Mouse (Mus musculus): ENCODE measurements around the gene 7530416G11Rik.

Gene 7530416G11Rik

DNA sequence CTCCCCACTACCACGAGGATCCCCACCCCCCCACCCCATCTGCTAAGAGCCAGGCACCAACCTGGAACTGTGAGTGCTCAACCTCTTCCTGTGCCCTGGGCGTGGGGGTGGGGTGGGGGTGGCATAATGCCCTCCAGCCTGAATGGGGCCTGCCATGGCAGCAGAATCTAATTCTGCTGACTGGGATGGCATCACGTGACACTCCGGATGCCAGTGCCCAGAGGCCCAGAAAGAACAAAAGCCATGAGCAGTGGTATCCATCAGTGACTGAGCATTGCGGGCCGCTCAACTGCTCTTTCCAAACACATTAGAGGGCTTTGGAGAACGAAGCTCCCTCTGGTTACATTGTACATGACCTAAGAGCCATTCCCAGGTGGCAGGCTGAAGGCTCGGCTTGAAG, at the start of gene 7530416G11Rik:
Gene 7530416G11Rik, minus strand, starts transcription at position 101 of the 400 bp plus-strand sequence.
- no peak for DNase-seq

DNA sequence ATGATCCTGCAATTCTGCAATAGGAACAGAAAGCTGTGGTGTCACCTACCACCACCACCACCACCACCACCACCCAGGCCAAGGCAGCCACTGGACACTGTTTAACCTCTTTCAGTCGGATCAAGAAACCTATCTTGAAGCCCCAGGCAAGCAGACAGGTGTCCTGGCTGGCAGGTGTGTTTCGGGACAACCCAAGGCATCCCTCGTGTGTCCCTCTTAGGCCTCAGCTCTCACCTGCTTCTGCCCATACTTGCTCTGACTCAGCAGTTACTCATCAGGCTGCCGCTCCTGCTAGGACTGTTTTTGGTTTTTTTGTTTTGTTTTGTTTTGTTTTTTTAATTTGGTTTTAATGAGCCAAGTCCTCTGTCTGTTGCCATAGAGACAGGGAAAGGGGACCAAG, 43.5 kb upstream of the 7530416G11Rik start:
- DNase-seq = no peak

DNA sequence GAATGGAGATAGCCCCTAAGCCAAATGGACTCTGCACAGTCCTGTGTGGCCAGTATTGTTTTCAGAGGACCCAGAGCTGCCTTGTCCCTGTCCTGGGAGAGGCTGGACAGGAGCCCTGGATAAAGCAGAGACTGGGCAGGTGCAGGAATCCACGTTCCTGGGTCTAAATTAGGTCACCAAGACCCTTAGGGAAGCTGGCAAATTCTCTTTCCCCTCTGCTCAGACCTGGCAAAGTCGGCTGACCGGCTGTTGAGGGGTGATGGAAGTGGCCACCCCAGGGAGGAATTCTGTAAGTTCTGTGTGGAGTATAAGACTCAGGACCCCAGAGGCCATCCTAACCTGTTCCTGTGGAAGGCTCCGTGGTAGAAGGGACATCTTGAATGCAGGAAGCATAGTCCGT, 42.3 kb upstream of the 7530416G11Rik start:
- no peak for DNase-seq

DNA sequence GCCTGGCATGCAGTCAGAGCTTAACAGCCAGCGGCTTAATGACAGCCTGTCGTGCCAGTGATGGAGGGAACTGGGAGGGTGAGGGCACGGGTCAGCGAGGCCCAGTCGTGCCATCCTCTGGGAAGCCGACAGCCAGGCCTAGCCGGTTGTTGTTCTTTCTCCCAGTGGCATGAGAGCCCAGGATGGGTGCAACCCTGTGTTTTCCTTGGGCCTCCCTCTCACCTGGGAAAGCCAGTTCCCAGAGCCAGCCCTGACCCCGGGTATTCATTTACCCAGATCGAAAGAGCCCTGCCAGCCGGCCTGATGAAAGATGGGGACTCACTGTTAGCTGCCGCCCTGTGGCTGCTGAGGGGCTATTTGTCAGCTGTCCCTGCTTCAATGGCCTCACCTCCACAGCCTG, 35.1 kb upstream of the 7530416G11Rik start:
- DNase-seq = peak; percentile 66

DNA sequence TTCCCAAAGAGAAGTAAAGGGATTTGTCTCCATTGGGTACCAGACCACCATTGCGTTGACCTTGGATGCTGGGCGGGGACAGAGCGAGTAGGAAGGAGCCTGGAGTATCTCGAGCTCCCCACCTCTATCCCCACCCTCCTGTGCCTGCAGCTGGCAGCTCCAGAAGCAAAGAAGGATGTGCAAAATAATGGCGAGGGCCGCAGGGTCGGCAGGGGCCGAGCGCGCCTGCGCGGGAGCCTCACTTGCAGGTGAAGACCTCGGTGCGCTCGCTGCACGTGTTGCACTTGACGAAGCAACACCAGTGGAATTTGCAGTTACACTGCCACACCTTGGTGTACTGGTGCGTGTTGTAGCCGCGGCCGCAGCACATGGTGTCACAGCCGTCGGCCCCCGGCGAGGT, 34.1 kb upstream of the 7530416G11Rik start:
- no peak for DNase-seq

DNA sequence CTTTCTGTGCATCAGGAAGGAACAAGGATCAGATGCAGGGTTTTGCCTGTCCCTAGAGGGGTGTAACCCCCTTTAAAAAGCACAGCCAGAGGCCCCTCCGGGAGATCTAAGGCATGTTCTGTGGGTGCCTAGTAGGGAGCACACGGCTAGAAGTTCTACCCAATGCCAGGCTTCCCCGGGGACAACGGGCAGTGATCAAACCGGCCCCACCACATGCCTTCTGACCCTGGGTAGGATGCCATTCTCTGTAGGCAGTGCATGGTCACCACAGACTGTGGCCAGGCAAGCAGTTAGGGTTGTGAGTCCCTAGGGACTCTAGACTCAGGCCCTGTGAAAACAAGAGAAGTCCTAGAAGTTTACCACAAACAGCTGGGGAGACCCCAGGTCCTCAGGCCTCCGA, 31.6 kb upstream of the 7530416G11Rik start:
- DNase-seq = no peak

DNA sequence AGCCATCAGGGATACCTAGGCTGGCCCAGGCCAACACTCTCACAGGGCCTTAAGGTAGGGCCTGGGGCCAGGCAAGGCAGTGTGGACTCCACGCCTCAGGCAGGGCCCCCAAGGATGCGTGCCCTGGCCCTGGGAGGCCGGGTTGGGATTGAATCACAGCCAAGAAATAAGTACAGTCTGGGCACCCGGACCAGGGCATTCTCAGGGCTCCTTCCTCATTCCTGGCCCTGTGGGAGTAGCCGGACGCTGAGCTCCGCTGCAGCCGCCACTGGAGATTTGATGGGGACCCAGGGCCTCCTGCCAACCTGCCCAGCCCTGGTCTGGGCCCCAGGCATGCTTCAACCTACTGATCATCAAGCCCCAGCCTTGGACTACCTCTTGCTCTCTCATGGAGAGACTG, 31.2 kb upstream of the 7530416G11Rik start:
- DNase-seq = peak; percentile 70

DNA sequence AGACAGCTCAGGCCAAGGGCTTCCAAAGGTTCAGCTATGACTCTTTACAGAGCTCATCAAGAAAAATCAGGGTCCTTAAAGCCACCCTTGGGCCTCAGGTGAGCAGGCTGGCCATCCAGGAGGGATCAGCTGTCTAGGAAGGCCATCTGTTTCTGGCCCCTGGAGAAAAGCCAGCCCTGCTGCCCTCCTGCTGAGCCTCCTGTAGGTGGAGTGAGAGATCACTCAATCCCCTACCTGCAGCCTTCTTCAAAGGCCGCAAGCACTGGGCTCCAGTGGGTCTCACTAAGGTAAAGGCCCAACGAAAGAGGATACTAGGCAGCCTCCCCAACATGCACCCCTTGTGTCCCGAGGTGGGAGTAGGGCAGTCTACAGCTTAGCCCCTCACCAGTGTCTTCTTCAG, 29.0 kb upstream of the 7530416G11Rik start:
- DNase-seq = peak; percentile 45

DNA sequence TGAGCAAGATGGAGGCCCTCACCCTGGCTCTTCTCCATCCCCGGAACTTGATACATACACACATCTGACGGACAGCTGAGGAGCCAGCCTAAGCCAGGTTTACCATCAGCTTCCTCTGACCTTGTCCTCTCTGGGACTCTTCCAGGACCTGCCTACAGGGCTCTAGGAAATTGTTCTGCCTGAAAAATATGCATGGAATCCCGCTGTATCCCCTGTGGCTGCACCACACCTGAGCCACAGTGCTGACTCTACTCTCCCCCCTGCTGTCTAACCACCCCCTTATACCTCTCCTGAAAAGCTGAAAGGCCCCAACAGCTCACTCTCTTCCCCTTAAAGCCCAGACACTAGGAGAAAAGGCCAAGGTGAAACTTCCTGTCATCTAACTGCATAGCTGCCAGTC, 26.9 kb upstream of the 7530416G11Rik start:
- no peak for DNase-seq

DNA sequence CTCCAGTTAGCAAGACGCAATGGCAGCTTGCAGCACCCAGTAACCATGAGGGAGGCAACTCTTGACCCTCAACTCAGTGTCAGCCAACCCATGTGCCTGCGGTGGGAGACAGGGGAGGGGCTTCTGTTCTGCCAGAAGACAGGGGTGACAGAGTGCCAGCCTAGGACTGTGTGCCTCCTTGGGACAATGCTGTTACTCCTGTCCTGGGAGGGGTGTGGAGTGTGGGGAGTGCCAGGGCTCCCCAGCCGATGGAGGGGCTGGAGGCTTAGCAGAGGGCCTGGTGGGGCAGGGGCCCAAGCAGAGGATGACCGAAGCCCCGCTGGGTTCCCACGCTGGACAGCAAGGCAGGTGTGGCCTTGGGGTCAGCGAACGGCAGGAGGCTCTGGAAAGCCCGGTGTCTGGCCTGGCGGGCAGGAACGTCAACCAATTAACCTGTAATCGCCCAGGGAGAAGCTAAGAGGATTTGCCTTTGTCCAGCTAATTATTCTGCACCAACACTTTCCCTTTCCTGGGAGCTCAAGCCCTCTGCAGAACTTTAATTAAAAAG, 21.4 kb upstream of the 7530416G11Rik start:
- no peak for DNase-seq

DNA sequence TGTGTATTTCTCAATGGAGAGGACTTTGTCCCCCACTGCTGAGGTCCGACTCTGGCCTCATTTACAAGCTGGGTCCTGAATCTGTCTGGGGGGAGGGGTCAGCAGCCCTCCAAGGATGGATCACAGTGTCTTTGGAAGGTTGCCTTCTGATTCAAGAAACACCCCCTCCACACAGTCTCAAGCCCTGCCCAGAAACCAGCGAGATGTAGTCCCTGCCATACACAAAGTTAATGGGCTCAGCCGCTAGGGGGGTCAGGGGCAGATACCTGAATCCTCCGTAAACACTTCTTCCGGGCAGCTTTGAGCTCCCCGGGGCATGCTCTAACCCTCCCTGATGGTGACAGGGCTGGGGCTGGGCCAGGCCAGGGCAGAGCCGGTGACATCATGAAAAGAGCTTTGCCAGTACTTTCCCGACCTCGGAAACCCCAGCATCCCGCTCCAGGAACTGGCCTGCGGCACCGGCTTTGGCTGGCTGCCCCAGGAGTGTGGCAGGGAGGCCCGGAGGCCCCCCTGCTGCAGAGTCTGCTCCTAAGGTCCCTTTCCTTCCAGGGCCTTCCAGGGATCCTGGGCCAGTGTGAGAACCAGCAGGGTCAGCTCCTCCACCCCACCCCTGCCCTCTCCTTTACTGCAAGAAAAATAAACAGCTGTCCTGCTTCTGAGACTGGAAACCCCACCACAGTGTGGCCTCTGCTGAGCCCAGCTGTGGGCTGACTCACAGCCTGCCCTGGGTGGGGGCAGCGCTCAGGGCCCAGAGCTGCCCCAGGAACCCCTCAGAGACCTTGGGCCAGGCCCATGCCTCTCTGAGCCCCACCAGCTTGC, 20.4 kb upstream of the 7530416G11Rik start:
- peak; percentile 84 for DNase-seq

DNA sequence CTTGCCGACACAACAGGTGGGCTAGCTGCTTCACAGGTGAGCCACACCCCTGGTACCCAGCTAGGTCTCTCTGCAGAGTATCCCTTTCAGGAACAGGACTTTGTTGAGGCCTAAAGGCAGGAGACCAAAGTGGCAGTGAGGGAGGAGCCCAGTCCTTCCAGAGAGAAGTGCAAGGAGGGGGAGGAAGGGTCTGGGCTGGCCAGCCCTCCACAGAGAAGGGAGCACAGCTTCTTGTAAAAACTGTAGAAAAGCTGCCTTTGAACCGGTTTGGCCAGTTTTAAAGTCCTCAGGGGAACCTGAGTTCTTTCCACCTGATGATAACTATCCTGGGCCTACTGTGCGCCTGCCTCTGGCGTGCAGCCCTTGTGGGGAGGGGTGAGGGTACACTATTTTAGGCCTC, 16.4 kb upstream of the 7530416G11Rik start:
- DNase-seq = no peak

DNA sequence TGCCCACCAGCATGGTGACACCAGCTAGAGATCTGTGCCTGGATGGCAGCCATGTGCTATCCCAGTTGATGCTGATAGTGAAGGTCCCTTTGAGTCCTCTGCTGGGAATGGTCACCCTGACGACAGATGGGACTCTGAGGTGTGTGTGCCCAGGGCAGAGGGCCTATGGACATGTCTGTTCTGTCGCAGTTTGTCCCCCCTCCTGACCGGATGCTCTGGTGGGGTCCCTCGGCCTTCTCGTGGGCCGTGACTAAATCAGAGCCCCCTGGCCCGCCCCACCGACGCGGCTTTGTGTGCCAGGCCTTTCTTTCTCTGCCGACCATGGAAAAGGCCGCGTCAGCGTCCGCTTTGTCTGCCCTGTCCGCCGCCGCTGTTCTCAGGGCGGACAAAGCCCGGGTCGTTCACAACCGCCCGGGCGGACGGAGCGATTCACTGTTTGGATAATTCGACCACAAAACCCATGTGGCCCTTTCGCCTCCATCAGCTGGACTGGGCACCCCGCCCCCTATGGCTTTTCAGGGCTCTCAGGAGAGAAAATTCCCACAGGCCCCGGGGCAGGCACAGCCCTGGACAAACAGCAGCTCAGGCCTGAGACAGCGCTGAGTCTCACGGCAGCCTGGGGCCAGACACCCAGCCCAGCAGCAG, 4.5 kb upstream of the 7530416G11Rik start:
- no peak for DNase-seq

DNA sequence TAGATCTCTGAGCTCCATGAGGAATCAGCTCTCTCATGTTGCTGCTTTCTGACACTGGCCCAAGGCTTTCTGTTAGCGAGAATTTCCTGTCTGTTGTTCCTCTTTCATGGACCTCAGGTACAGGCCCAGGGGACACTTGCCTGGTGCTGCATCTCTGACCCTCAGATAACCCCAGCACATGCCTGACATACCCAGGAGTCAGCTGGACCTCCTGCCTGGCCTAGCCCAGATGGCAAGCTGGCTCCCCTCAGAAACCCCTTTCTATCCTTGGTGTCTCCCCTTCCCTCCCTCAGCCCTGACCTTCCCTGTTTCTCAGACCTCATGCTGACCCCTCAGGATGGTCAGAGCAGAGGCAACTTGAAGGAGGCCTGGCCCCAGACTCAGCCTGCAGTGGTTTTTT, 3.7 kb upstream of the 7530416G11Rik start:
- DNase-seq = no peak

DNA sequence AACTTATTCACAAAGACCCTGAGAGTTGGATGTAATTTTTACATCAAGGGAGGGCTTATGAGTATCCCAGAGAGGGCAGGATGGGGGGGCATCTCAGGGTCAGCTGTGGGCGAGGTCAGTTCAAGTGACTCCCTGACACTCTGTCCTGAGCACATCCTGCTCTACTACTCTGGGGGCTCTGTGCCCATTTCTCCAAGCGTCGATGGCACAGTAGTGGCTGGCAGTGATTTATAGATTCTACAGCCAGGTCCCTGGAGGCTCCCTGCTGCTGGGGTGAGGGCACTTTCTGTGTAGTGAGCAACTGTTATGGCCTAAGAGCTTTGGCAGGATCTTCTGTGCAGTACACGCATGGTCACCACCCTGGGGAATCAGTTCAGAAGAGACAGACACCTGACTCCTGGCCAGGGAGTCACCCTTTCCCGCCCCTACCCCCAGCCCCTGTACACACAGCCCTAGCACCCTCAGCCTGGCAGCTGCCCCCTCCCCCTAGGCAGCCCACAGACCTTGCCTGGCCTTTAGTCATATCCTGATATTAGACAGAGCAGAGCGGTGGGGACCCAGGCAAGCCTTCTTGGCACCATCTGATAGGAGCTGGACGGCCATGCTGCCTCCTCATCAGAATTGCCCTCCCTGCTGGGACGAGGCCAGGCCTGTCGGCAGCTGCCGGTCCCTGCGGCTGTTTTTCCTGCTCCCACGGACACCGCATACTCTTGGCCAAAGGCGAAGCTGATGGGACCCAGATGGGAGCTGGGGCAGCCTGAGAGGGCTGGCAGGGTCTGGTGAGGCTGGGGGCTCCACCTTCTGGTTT, 2.3 kb upstream of the 7530416G11Rik start:
- peak; percentile 56 for DNase-seq

DNA sequence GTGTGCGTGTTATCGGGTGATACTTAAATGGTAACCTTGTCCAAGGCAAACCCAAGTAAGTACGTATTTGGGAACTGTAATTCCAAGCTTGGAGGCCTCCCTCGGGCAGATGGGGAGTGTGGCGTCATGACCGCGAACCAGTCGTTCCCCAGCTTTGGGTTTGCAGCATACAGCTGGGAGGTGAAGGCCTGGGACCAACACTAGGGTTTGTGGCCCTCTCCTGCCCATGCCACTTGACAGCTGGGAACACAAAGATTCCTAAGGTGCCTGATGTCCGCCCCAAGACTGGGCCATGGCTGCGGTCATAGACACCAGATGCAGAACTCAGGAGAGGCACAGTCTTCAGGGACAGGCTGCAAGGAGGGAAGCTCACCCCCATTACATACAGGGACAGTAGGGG, 2.8 kb downstream of the 7530416G11Rik start:
- no peak for DNase-seq

DNA sequence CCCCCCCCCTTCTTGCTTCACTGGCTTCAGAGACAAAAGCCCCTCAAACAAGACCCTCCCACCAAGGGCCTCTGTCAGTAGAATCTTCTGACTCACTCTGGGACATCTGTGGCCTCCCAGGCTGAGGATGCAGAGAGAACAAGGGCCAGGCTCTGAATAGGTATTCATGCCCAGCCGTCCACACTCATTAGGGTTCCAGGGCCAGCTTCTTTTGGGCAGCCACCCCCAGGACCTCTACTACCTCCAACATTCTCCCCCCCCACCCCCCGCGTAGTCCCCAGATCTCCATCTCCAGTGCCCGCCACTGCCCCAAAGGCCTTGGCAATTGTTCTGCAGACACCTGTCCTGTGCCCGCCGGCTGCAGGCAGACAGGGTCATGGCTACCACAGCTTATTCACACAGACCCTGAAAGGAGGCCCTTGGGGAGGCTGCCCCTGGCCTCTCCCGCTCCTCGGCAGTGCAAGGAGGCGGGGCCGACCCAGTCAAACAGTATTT, 5.0 kb downstream of the 7530416G11Rik start:
- no peak for DNase-seq

DNA sequence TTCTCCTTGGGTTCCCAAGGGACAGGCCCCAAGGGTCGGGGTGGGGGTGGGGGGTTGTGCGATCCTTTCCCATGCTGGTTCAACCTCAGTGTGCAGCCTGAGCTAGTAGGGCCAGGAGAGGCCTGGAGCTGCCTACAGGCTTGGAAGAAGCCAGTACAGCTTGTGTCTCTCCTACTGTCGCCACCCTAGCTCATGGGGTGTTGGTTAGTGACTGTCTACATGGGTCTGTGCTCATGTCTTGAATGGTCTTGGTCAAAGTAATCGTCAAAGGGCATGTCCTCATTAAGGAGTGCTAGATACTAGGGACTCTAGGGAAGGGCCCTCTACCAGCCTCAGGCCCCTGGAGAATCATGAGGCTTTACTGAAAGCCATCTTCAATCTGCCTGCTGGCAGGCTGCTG, 5.5 kb downstream of the 7530416G11Rik start:
- DNase-seq = no peak

DNA sequence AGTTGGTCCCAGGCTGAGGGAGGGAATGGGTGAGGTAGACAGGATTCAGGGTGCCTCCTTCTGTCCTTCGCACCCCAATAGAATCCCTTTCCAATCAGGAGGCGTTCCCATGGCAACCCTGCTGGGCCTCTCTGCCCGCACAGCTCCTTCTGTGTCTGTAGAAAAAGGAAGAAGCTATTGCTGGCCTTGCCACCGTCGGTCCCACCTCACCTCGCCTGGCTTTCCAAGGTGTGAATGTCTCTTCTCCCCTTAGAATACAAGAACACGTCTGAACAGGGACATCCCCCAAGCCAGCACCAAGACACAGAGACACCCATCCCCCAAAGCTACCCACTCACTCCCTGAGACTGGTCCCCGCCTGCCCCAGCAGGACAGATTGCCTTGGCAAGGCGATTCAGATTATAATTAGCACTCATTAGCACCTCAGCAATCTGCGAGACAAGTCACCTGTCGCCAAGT, 8.8 kb downstream of the 7530416G11Rik start:
- no peak for DNase-seq

DNA sequence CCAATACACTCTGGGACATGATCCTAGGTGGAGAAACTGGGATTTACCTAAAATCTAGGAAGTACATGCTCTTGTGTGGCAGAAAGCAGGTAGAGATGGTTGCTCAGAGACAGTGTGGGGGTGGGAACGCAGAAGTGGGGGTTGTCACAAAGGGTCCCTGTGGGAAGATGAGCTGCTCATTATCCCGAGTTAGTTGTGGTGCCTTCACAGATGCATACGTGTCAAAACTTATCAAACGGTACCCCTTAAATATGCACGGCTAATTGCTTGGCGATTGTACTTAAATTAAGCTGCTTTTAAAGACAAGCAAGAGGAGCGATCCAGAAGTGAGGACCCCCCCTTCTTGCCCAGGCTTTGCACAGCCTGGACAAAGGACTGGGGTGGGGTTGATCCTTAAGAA, 13.3 kb downstream of the 7530416G11Rik start:
- no peak for DNase-seq

DNA sequence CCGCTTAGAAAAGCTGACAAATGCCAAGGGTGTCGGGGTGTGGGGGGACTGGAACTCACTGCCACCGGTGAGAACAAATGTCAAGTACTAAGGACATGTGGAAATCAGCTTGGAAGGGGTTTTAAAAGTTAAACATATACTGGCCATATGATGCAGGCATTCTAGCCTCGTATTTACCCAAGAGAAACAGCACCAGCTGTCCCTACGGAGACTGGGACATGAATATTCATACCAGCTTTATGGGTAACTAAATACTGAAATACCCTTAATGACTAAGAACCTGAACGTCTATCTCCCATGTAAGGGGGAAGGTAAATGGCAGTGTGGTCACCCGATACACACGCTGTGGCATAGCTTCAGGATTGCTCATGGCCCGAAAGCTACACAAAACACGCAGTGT, 14.1 kb downstream of the 7530416G11Rik start:
- no peak for DNase-seq

DNA sequence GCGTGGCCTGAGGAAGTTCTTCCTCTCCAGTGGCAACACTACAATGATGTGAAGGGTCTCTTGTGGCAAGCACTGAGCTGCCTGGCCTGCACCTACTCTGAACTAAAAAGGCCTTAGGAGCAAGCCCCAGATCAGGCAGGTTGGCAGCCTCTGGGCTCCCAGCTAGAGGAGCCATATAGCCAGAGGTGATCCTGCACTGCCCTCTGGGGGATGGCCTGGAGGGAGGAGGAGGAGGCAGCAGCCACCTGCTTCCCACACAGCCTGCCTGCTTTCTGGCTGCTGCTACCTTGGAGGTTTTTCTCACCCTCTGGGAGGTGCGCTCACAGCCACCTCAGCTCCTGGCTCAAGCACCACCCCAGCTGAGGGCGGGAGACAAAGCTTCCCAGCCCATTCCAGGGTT, 22.4 kb downstream of the 7530416G11Rik start:
- peak; percentile 63 for DNase-seq

DNA sequence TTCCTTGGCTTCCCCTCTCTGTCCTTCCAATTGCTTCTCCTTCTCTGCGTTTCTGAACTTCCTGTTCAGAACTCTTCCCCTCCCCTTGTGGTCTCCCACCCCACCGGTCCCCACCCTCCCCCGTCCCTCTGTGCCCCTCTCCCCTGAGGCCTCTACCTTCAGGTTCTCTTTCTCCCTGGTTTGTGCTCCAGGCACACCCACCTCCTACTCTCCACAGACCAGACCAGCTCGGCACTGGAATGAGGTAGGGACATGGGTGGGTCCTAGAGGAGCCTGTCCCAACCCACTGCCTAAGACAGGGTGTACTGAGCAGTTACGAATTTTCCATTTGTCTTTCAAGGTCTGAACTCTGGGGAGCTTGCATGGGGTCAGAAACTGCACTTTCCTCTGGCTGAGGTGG, 23.1 kb downstream of the 7530416G11Rik start:
- DNase-seq = no peak

All from kidney, postnatal 10 days (tissue).